Mouse (Mus musculus) heart, adult 11 months (tissue): Measurements from ENCODE around the gene Zfp689.
"Not testable (repeated sequence)": the region's sequence is repeated elsewhere in the genome, so short reads cannot be mapped to it uniquely, and the experiment has no call there.

Experiments
- DNase-seq: peaks from one replicate; pipeline ENCODE4 v3.0.0; 2022

Gene Zfp689

GRCm38 (mm10) chr7:127470011-127470715, 21.2 kb upstream of the Zfp689 start:
- peak; percentile 94 for DNase-seq

- DNase-seq = no peak
These were observed 17.6 kb upstream of the Zfp689 start for GRCm38 (mm10) chr7:127466606-127467005.

- DNase-seq = not testable (repeated sequence)
These were observed 16.7 kb upstream of the Zfp689 start for GRCm38 (mm10) chr7:127465670-127466069.

GRCm38 (mm10) chr7:127465191-127465590, 16.2 kb upstream of the Zfp689 start:
- no peak for DNase-seq

- DNase-seq = not testable (repeated sequence)
These were observed 10.4 kb upstream of the Zfp689 start, which contains the start of gene Prr14 for GRCm38 (mm10) chr7:127459311-127459710. Gene Prr14 (plus strand): TSS chr7:127459611.

GRCm38 (mm10) chr7:127458371-127459122, 9.6 kb upstream of the Zfp689 start:
- DNase-seq = not testable (repeated sequence)

- DNase-seq = peak; percentile 70
These were observed 5.9 kb upstream of the Zfp689 start for GRCm38 (mm10) chr7:127454905-127455304.

- peak; percentile 70 for DNase-seq
These were observed 4.1 kb upstream of the Zfp689 start for GRCm38 (mm10) chr7:127453056-127453455.

- peak; percentile 82 for DNase-seq
These were observed 1.0 kb upstream of the Zfp689 start for GRCm38 (mm10) chr7:127449966-127450365.

- no peak for DNase-seq
These were observed 5.0 kb downstream of the Zfp689 start for GRCm38 (mm10) chr7:127443976-127444375.

- peak; percentile 85 for DNase-seq
These were observed 11.2 kb downstream of the Zfp689 start for GRCm38 (mm10) chr7:127437724-127438123.

- no peak for DNase-seq
These were observed 13.8 kb downstream of the Zfp689 start for GRCm38 (mm10) chr7:127435206-127435605.

GRCm38 (mm10) chr7:127426354-127426753, 22.6 kb downstream of the Zfp689 start:
- DNase-seq = peak; percentile 97

- DNase-seq = no peak
These were observed 23.0 kb downstream of the Zfp689 start for GRCm38 (mm10) chr7:127425911-127426310.

GRCm38 (mm10) chr7:127425291-127425690, 23.7 kb downstream of the Zfp689 start:
- no peak for DNase-seq

GRCm38 (mm10) chr7:127422247-127422646, 26.7 kb downstream of the Zfp689 start:
- DNase-seq = peak; percentile 96

GRCm38 (mm10) chr7:127421388-127422191, 27.4 kb downstream of the Zfp689 start, which contains the start of gene Zfp688:
Gene Zfp688 (minus strand): TSS chr7:127422068.
- DNase-seq = peak; percentile 99

- no peak for DNase-seq
These were observed 37.5 kb downstream of the Zfp689 start for GRCm38 (mm10) chr7:127411418-127411817.

- DNase-seq = peak; percentile 98
These were observed 42.7 kb downstream of the Zfp689 start, which contains the start of gene Zfp764 for GRCm38 (mm10) chr7:127406002-127406987. Gene Zfp764 (minus strand): TSS chr7:127406822.

- DNase-seq = peak; percentile 91
These were observed 44.9 kb downstream of the Zfp689 start for GRCm38 (mm10) chr7:127404101-127404500.

- DNase-seq = no peak
These were observed 46.0 kb downstream of the Zfp689 start for GRCm38 (mm10) chr7:127402980-127403379.

- no peak for DNase-seq
These were observed 48.6 kb downstream of the Zfp689 start for GRCm38 (mm10) chr7:127400355-127400754.
